Mouse (Mus musculus) lung, embryonic 15.5 days (tissue): ENCODE measurements at regions not wholly inside any gene's neighbourhood (a gene's known extent, or its start where the extent isn't known, plus 50 kb on each side); places are given as distances from the start of the nearest gene placed in this dataset.

Source experiments
- ATAC-seq: fragments of 200-750 bp; cut with Nextera tagmentation; 2 replicates; pipeline ENCODE4 v1.8.0; 2017; ENCODE audit warnings: moderate number of reproducible peaks, borderline replicate concordance; ENCODE audit not compliant: low FRiP score, low TSS enrichment; ENCODE audit errors: extremely low read depth
- H3K27ac ChIP-seq: fragments of 300-500 bp; sonication (generic); 2 replicates; pipeline ENCODE4 v1.5.1; 2015; ENCODE audit warnings: moderate library complexity, mild to moderate bottlenecking, inconsistent platforms
- H3K27me3 ChIP-seq: fragments of 300-500 bp; sonication (generic); 2 replicates; pipeline ENCODE4 v1.6.1; 2015; ENCODE audit warnings: inconsistent platforms
- H3K36me3 ChIP-seq: fragments of 300-500 bp; sonication (generic); 2 replicates; pipeline ENCODE4 v1.6.1; 2015; ENCODE audit warnings: inconsistent platforms
- H3K4me1 ChIP-seq: fragments of 300-500 bp; sonication (generic); 2 replicates; pipeline ENCODE4 v1.6.1; 2015; ENCODE audit warnings: inconsistent platforms
- H3K4me2 ChIP-seq: fragments of 300-500 bp; sonication (generic); 2 replicates; pipeline ENCODE4 v1.6.1; 2015; ENCODE audit warnings: inconsistent platforms, mild to moderate bottlenecking, moderate library complexity
- H3K4me3 ChIP-seq: fragments of 300-500 bp; sonication (generic); 2 replicates; pipeline ENCODE4 v1.5.1; 2015; ENCODE audit warnings: mild to moderate bottlenecking, inconsistent platforms
- H3K9ac ChIP-seq: fragments of 300-500 bp; sonication (generic); 2 replicates; pipeline ENCODE4 v1.6.1; 2015; ENCODE audit warnings: inconsistent platforms
- H3K9me3 ChIP-seq: fragments of 300-500 bp; sonication (generic); 2 replicates; pipeline ENCODE4 v1.6.1; 2016; ENCODE audit warnings: inconsistent platforms
- WGBS: fragments of 180-500 bp; shearing (Covaris S2); methylation state at CpG from one replicate; pipeline ENCODE4 v1.1.7; 2015; 5-methylcytosine and 5-hydroxymethylcytosine counted together

DNA sequence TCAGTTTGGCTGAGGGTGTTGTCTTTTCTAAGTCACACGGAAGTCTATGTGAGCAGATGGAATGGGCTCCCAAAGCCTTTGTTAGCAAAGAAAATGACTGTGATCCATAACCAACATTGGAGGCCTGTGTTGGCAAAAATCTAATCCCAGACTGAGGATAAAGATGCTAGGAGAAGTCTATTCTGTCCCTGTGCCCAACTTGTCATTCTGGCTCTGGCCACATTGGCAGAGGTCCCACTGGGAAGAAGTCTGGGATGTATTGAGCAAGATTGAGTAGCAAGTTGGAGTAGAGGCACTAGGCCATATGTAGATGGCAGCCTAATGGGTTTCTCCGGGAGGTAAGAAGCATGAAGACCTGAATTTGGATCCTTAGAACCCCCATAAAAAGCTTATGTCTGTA is 54.1 kb downstream of the Nog start:
- no peak for ATAC-seq
- H3K4me2 ChIP-seq: no peak overlapping the region

DNA sequence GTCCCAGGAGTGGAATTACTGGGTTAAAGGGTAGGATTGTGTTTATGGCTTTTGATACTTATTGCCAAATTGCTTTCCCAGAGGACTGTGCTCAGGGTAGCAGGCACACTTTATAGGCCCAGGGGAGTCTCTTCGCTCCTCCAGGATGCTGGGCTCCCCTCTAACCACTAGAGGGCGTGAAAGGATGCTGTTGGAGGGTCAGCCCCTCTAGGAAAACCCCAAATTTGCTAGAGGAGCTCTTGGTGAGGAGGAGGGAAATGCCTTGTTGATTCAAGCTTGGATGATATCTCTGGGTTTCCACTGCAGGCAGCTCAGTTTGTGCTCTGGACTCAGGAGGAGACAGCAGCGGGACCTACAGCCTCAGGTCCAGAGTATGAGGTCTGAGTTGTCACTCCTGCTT is 58.8 kb downstream of the Nog start:
- Histone ChIP-seq H3K9ac (no peak overlapping the region), H3K4me2 (no peak overlapping the region), H3K9me3 (no peaks in the 10 kb centered on the region), H3K4me3 (no peak overlapping the region), H3K27ac (no peak overlapping the region), H3K27me3 (no peaks in the 10 kb centered on the region), H3K36me3 (no peaks in the 10 kb centered on the region), H3K4me1 (peaks cover 6% of the 10 kb centered on the region)
- no peak for ATAC-seq
- 22% methylated on average over 3 of the region's 3 CpGs for WGBS

More for the DNA sequence above, 54.1 kb downstream of the Nog start:
- 77% methylated on average over 2 of the region's 2 CpGs for WGBS
- no peak overlapping the region for H3K27ac ChIP-seq
- H3K4me3 ChIP-seq: no peak overlapping the region
- no peaks in the 10 kb centered on the region for H3K27me3 ChIP-seq
- H3K36me3 ChIP-seq: no peaks in the 10 kb centered on the region
- no peaks in the 10 kb centered on the region for H3K4me1 ChIP-seq
- H3K9me3 ChIP-seq: no peaks in the 10 kb centered on the region
- H3K9ac ChIP-seq: no peak overlapping the region

DNA sequence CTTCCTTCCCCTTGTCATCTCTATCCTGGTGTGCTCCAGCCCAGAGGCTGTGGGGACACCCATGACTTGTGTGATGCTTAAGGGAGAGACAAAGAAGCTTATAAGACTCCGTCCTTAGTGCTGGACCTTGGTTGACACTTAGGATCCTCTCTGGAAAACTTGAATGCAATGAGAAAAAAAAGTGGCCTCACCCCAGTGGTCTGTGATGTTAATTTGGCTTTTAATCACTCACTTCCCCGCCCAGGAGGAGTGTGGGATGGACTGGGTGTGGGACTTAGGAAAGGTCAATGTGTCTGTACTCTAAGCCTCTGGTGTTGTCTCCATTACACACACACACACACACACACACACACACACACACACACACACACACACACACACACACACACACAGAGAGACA is 60.0 kb downstream of the Nog start:
- no peak for ATAC-seq
- Histone ChIP-seq H3K4me1 (peaks cover 6% of the 10 kb centered on the region), H3K36me3 (no peaks in the 10 kb centered on the region), H3K9ac (no peak overlapping the region), H3K4me2 (no peak overlapping the region), H3K4me3 (no peak overlapping the region), H3K27me3 (no peaks in the 10 kb centered on the region), H3K27ac (no peak overlapping the region), H3K9me3 (no peaks in the 10 kb centered on the region)
- WGBS: 82% methylated on average over 2 of the region's 2 CpGs

DNA sequence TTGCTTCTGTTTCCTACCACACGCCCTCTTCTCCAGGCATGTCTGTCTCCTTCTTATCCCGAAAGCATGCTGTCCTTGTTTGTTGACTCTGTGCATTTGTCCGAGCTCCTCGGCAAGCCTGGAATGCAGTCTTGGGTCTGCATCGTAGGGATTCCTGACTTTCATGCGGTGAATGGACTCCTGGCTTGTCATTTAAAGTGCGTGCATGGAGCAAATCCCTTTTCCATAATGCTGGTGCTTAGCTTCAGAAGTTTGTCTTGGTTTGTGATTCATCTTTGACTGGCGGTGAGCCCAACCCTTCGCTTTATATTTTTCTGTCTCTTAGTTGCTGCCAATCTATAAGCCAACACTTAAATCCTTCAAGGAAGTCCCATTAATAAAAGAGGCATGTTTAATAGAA is 62.2 kb downstream of the Nog start:
- no peak overlapping the region for H3K9ac ChIP-seq
- no peaks in the 10 kb centered on the region for H3K36me3 ChIP-seq
- no peak overlapping the region for H3K4me2 ChIP-seq
- no peaks in the 10 kb centered on the region for H3K27me3 ChIP-seq
- H3K27ac ChIP-seq: no peak overlapping the region
- peaks cover 6% of the 10 kb centered on the region for H3K4me1 ChIP-seq
- 16% methylated on average over 9 of the region's 9 CpGs for whole genome bisulfite sequencing
- no peak for ATAC-seq
- H3K9me3 ChIP-seq: no peaks in the 10 kb centered on the region
- H3K4me3 ChIP-seq: no peak overlapping the region

DNA sequence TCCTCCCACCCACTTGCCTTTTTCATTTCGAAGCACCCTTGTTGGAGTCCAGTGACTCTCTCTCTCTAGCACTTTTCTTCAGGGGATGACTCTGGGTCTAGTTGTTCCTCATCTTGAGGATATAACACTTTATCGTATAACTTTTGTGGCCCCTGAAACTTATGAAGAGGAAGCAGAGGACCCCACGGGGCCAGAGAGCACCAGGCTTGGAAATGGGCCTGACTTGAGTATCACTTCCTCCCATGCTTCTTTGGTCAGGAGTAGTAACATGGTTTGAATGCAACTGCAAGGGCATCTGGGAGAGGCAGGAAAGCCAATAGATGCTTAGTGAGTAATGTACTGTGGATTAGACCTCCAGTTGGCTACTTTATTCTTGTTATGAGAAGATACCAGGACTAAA is 65.2 kb downstream of the Nog start:
- peaks cover 6% of the 10 kb centered on the region for H3K4me1 ChIP-seq
- no peak overlapping the region for H3K4me2 ChIP-seq
- H3K27ac ChIP-seq: no peak overlapping the region
- no peaks in the 10 kb centered on the region for H3K9me3 ChIP-seq
- no peak overlapping the region for H3K4me3 ChIP-seq
- no peak for ATAC-seq
- H3K9ac ChIP-seq: no peak overlapping the region
- H3K27me3 ChIP-seq: no peaks in the 10 kb centered on the region
- WGBS: 89% methylated on average over 3 of the region's 3 CpGs
- no peaks in the 10 kb centered on the region for H3K36me3 ChIP-seq

DNA sequence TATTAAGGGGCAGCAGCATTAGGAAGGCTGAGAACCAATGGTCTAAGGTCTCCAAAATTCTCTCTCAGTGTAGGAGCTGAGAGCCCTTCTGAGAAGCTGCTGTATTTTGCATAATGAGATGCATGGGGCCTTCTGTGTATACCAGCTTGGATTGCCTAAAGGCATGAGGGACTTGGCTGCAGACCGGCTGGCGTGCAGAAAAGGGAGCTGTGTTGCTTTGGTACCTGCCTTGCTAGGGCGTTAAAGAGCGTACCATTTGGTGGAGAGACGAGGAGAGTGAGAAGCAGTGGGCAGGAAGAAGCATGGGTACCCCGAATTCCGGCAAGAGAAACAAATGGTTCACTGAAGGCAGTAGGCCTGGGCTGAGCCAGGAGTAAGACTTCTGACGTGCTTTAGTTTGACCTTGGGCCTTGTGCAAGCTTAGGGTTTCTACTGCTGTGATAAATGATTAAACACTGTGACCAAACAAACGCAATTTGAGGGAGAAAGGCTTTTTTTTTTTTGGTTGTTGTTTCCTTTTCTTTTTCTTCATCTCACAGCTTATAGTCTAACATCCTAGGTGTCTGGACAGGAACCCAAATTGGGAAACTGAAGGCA is 69.2 kb downstream of the Nog start:
- WGBS: 58% methylated on average over 9 of the region's 9 CpGs
- no peak for ATAC-seq
- Histone ChIP-seq H3K4me1 (no peaks in the 10 kb centered on the region), H3K27me3 (no peaks in the 10 kb centered on the region), H3K27ac (no peak overlapping the region), H3K9ac (no peak overlapping the region), H3K4me3 (no peak overlapping the region), H3K4me2 (no peak overlapping the region), H3K36me3 (no peaks in the 10 kb centered on the region), H3K9me3 (no peaks in the 10 kb centered on the region)

DNA sequence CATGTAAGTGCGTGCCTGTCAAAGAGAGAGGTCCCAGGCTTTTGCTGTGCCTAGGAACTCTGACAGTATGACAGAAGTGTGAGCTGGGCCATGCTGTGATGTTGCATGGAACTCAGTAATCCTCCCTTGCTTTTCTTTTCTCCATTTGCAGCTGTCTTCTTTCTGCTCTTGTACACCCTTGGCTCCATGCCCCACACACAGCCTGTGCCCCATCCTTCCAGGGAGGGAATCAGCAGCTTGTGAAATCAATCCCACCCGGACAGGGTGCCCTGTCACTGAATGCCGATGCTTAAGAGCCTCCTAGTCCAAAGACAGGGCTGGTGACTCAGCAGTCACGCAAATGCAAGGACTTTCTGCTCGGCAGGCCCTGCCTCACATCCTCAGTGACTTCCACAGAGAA is 72.4 kb downstream of the Nog start:
- Histone ChIP-seq H3K4me3 (no peak overlapping the region), H3K9ac (no peak overlapping the region), H3K36me3 (no peaks in the 10 kb centered on the region), H3K27me3 (no peaks in the 10 kb centered on the region), H3K4me2 (no peak overlapping the region), H3K9me3 (no peaks in the 10 kb centered on the region), H3K27ac (no peak overlapping the region), H3K4me1 (no peaks in the 10 kb centered on the region)
- peak; percentile 62; the same call in 1 of the 2 replicates for ATAC-seq
- 47% methylated on average over 5 of the region's 5 CpGs for WGBS

DNA sequence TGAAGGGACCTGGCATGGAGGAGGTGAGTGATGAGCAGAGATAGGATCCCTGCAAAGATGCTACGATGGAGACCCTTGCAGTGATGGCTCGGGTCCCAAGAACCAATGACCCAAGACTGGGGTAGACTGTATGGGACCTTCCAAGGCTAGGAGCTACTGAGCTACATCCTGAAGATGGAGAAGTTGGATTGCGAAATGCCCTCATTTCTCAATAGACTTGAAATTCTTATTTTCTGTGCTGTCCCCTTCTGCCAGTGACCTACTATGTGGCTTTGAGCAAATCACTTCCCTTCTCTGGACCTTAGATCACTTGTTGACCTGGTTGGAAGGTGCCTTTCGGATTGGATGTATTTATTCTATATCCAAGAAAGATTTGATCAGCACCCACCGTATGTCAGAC is 88.9 kb downstream of the Nog start:
- H3K36me3 ChIP-seq: no peaks in the 10 kb centered on the region
- no peak overlapping the region for H3K27ac ChIP-seq
- H3K4me3 ChIP-seq: no peak overlapping the region
- H3K27me3 ChIP-seq: no peaks in the 10 kb centered on the region
- 79% methylated on average over 5 of the region's 5 CpGs for WGBS
- H3K4me2 ChIP-seq: no peak overlapping the region
- no peak overlapping the region for H3K9ac ChIP-seq
- ATAC-seq: no peak
- H3K9me3 ChIP-seq: no peaks in the 10 kb centered on the region
- 0 out of 2 replicates have a peak, but pooled peaks cover 5% of the 10 kb centered on the region for H3K4me1 ChIP-seq

DNA sequence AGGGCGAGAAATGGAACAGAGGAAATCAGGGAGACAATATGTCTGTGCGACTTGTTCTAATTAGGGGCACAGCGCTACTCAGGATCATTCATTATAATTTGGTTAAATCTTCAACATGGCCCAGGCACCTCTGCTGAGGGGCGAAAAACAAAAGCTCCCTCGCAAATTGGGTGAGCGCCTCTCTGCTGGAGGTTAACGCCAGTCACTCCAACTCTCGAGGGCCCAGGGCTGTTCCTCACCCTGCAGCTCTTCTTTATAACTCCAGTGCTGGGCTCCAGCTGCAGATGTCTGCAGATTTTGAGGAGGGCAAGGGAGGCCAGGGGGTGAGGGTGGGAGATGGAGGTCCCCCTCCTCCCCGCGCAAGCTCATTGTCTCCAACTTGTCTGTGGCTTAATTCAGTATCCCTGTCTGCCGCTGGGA is 92.6 kb downstream of the Nog start:
- H3K27ac ChIP-seq: no peak overlapping the region
- WGBS: 33% methylated on average over 11 of the region's 11 CpGs
- H3K4me2 ChIP-seq: no peak overlapping the region
- H3K9ac ChIP-seq: no peak overlapping the region
- no peak overlapping the region for H3K4me3 ChIP-seq
- H3K9me3 ChIP-seq: no peaks in the 10 kb centered on the region
- 0 out of 2 replicates have a peak, but pooled peaks cover 5% of the 10 kb centered on the region for H3K4me1 ChIP-seq
- H3K27me3 ChIP-seq: no peaks in the 10 kb centered on the region
- no peak for ATAC-seq
- no peaks in the 10 kb centered on the region for H3K36me3 ChIP-seq

DNA sequence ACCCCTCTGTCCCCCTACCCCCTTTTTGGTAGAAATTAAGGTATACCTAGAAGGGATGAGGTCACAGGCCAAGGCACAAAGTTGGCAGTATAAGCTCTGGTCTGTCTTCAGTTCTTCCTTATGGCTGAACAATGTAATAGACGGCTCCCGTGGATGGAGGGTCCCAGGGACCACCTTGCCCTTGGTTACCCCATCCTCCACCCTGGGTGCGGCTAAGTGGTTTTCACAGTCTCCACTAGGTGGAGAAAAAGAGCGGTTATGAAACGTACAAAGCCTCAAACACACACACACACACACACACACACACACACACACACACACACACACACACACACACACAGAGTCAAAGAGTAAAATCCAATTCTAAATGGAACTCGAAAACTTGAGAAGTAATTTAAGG is 93.1 kb downstream of the Nog start:
- WGBS: 46% methylated on average over 6 of the region's 6 CpGs
- no peak for ATAC-seq

DNA sequence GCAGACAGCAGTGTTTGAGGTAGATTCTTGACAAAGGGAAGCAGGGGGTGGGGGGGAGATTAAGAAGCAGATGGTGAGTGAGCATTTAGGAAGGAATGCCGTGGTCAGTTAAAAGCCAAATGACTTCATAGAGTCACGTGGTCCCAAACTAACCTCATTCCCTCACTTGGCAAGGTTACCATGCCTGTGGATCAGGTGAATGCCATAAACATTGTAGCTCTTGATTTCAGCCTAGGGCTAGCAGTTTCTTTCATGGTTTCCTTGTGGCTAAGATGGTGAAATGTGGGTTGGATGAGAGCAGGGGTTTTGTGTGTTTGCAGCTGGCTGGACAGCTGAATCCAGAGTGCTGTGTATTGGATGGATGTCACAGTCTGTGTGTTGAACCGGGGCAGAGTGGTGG is 95.3 kb downstream of the Nog start:
- H3K4me3 ChIP-seq: no peak overlapping the region
- no peak for ATAC-seq
- no peaks in the 10 kb centered on the region for H3K36me3 ChIP-seq
- 38% methylated on average over 3 of the region's 3 CpGs for WGBS
- no peaks in the 10 kb centered on the region for H3K27me3 ChIP-seq
- no peak overlapping the region for H3K4me2 ChIP-seq
- no peak overlapping the region for H3K9ac ChIP-seq
- H3K27ac ChIP-seq: no peak overlapping the region
- H3K9me3 ChIP-seq: no peaks in the 10 kb centered on the region
- H3K4me1 ChIP-seq: 0 out of 2 replicates have a peak, but pooled peaks cover 5% of the 10 kb centered on the region

More for the DNA sequence above, 93.1 kb downstream of the Nog start:
- H3K27ac ChIP-seq: no peak overlapping the region
- H3K4me2 ChIP-seq: no peak overlapping the region
- H3K27me3 ChIP-seq: no peaks in the 10 kb centered on the region
- H3K4me3 ChIP-seq: no peak overlapping the region
- H3K36me3 ChIP-seq: no peaks in the 10 kb centered on the region
- no peaks in the 10 kb centered on the region for H3K9me3 ChIP-seq
- 0 out of 2 replicates have a peak, but pooled peaks cover 5% of the 10 kb centered on the region for H3K4me1 ChIP-seq
- H3K9ac ChIP-seq: no peak overlapping the region

DNA sequence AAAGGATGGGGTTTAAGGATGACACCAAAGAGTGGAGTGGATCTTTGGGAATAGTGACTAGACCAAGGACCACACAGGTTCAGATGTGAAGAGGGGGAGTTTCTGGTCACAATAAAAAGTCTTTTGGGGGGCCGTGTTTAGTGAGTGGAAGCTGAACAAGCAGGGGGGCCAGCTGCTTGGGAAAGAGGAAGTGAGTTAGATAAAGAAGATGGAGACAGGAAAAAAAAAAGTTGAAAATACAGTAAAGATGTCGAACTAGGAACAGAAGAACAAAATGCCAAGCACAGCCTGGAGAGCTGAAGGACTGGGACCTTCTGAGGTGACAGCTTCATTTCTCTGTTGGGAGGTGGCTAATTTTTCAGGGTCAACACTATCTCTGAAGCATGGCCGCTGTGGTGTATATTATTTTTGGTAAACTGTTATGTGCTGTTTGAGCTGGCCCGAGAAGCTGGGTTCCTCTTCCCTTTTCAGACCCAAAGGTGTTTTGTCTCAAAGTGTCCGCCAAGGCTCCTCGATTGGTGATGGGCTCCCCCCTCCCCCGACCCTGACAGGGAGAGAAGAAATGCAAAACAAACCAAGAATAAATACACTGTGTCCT is 97.1 kb downstream of the Nog start:
- WGBS: 31% methylated on average over 7 of the region's 7 CpGs
- Histone ChIP-seq H3K4me3 (no peak overlapping the region), H3K27ac (no peak overlapping the region), H3K4me2 (no peak overlapping the region), H3K9ac (no peak overlapping the region), H3K4me1 (0 out of 2 replicates have a peak, but pooled peaks cover 5% of the 10 kb centered on the region), H3K27me3 (no peaks in the 10 kb centered on the region), H3K36me3 (no peaks in the 10 kb centered on the region), H3K9me3 (no peaks in the 10 kb centered on the region)
- ATAC-seq: no peak
